Mouse (Mus musculus) thymus, postnatal 0 days (tissue): Measurements from ENCODE around the gene 2310039H08Rik. TPM values are rescaled to one million over a fixed set of nuclear protein-coding genes. Genes with fewer than 3 reads are reported as not detected.
"Not testable (repeated sequence)": the region's sequence is repeated elsewhere in the genome, so short reads cannot be mapped to it uniquely, and the experiment has no call there.

Experiments used
- DNase-seq: peaks from one replicate; pipeline ENCODE4 v3.0.0-alpha.2; 2015; ENCODE audit warnings: low spot score
- polyA plus RNA-seq: library from polyadenylated mRNA; unstranded; fragments of >200 nt; fragmentation: Nextera tagmentation; extraction: Ambion mirVana; gene quantifications from 2 replicates; pipeline ENCODE4 v1.2.1, GENCODE M21; 2015

2310039H08Rik gene
- polyA plus RNA-seq, 1 experiment from 2014 or later = 116 TPM

GRCm38 (mm10) chr17:46758753-46759152 lies 13.7 kb upstream of the 2310039H08Rik start:
- no peak for DNase-seq

GRCm38 (mm10) chr17:46763544-46763943 lies 8.9 kb upstream of the 2310039H08Rik start, which contains the start of gene Ptcra:
Gene Ptcra (minus strand): TSS chr17:46763712.
- DNase-seq = peak; percentile 77

GRCm38 (mm10) chr17:46764916-46765315 lies 7.5 kb upstream of the 2310039H08Rik start:
- DNase-seq = not testable (repeated sequence)

- peak; percentile 60 for DNase-seq
These were observed 4.6 kb upstream of the 2310039H08Rik start for GRCm38 (mm10) chr17:46767868-46768267.

GRCm38 (mm10) chr17:46770546-46770945 lies 1.9 kb upstream of the 2310039H08Rik start:
- no peak for DNase-seq

GRCm38 (mm10) chr17:46771025-46771424 lies 1.4 kb upstream of the 2310039H08Rik start:
- no peak for DNase-seq

GRCm38 (mm10) chr17:46771616-46772015 lies 819 bp upstream of the 2310039H08Rik start:
- no peak for DNase-seq

- DNase-seq = no peak
These were observed 414 bp upstream of the 2310039H08Rik start for GRCm38 (mm10) chr17:46772038-46772403.

- DNase-seq = peak; percentile 37
These were observed 1.1 kb downstream of the 2310039H08Rik start for GRCm38 (mm10) chr17:46773278-46774130.

- no peak for DNase-seq
These were observed 1.7 kb downstream of the 2310039H08Rik start for GRCm38 (mm10) chr17:46774131-46774472.

GRCm38 (mm10) chr17:46775070-46775469 lies 2.6 kb downstream of the 2310039H08Rik start:
- no peak for DNase-seq

GRCm38 (mm10) chr17:46776087-46776486 lies 3.7 kb downstream of the 2310039H08Rik start:
- DNase-seq = no peak

GRCm38 (mm10) chr17:46781876-46782275 lies 9.4 kb downstream of the 2310039H08Rik start:
- DNase-seq = no peak

GRCm38 (mm10) chr17:46782341-46783221 lies 10.1 kb downstream of the 2310039H08Rik start, which contains the start of gene Rpl7l1:
Gene Rpl7l1 (minus strand): TSS chr17:46782672.
- peak; percentile 95 for DNase-seq

GRCm38 (mm10) chr17:46783222-46783565 lies 10.8 kb downstream of the 2310039H08Rik start:
- no peak for DNase-seq

GRCm38 (mm10) chr17:46786952-46787351 lies 14.5 kb downstream of the 2310039H08Rik start:
- DNase-seq = no peak

- not testable (repeated sequence) for DNase-seq
These were observed 15.5 kb downstream of the 2310039H08Rik start for GRCm38 (mm10) chr17:46787974-46788373.

GRCm38 (mm10) chr17:46792963-46793362 lies 20.5 kb downstream of the 2310039H08Rik start:
- no peak for DNase-seq

GRCm38 (mm10) chr17:46796743-46797142 lies 24.3 kb downstream of the 2310039H08Rik start:
- no peak for DNase-seq

GRCm38 (mm10) chr17:46797386-46797785 lies 25.0 kb downstream of the 2310039H08Rik start:
- no peak for DNase-seq

GRCm38 (mm10) chr17:46799680-46800079 lies 27.2 kb downstream of the 2310039H08Rik start:
- no peak for DNase-seq

GRCm38 (mm10) chr17:46801761-46802160 lies 29.3 kb downstream of the 2310039H08Rik start:
- no peak for DNase-seq
